Mouse (Mus musculus): ENCODE results near the gene Adcy7. TPM values are rescaled to one million over a fixed set of nuclear protein-coding genes. Genes with fewer than 3 reads are reported as not detected.

Adcy7 gene
- polyA plus RNA-seq, 1 experiment from 2014 or later, result 2.7 TPM

- 1% methylated on average over 31 of the region's 31 CpGs for WGBS
- peaks cover 28% of the 10 kb centered on the region for H3K4me1 ChIP-seq (replicated peaks)
- H3K9ac ChIP-seq, result peak overlapping the region; percentile 97
- no peaks in the 10 kb centered on the region for H3K9me3 ChIP-seq
- H3K4me3 ChIP-seq, result peak overlapping the region; percentile 99
- peak; percentile 47; the same call in 1 of the 2 replicates for ATAC-seq (ENCODE audit: low FRiP score)
- H3K36me3 ChIP-seq, result peaks cover 28% of the 10 kb centered on the region
- H3K27ac ChIP-seq, result peak overlapping the region; percentile 87
- H3K27me3 ChIP-seq, result no peaks in the 10 kb centered on the region
- H3K4me2 ChIP-seq, result peak overlapping the region; percentile 71
Observed at GRCm38 (mm10) chr8:88361044-88361707, 89.0 kb downstream of the Adcy7 start.

- under 1% methylated on average over 87 of the region's 91 CpGs for WGBS
- peak within 1 kb of the TSS; percentile 87 for H3K27ac ChIP-seq
- peaks cover 21% of the 10 kb centered on the region for H3K36me3 ChIP-seq
- H3K9me3 ChIP-seq, result no peaks in the 10 kb centered on the region
- peak; percentile 93 for ATAC-seq (ENCODE audit: low FRiP score)
- peak within 1 kb of the TSS; percentile 97 for H3K9ac ChIP-seq
- peak within 1 kb of the TSS; percentile 71 for H3K4me2 ChIP-seq
- no peaks in the 10 kb centered on the region for H3K27me3 ChIP-seq
- H3K4me3 ChIP-seq, result peak within 1 kb of the TSS; percentile 99
- H3K4me1 ChIP-seq (replicated peaks), result peaks cover 28% of the 10 kb centered on the region
Observed at GRCm38 (mm10) chr8:88361708-88362428, 89.7 kb downstream of the Adcy7 start, which contains the start of gene Brd7. TSS of gene Brd7 (minus strand) at chr8:88362194.

- 42% methylated on average over 11 of the region's 11 CpGs for WGBS
- H3K9me3 ChIP-seq, result no peaks in the 10 kb centered on the region
- H3K4me2 ChIP-seq, result peak overlapping the region; percentile 71
- no peak overlapping the region for H3K9ac ChIP-seq
- peak overlapping the region; percentile 99 for H3K4me3 ChIP-seq
- H3K4me1 ChIP-seq (replicated peaks), result peaks cover 28% of the 10 kb centered on the region
- peaks cover 15% of the 10 kb centered on the region for H3K36me3 ChIP-seq
- ATAC-seq (ENCODE audit: low FRiP score), result no peak
- no peaks in the 10 kb centered on the region for H3K27me3 ChIP-seq
- H3K27ac ChIP-seq, result no peak overlapping the region
Observed at GRCm38 (mm10) chr8:88362446-88363150, 90.4 kb downstream of the Adcy7 start.

GRCm38 (mm10) chr8:88369221-88369620 lies 97.0 kb downstream of the Adcy7 start:
- no peak overlapping the region for H3K27ac ChIP-seq
- 23% methylated on average over 6 of the region's 6 CpGs for WGBS
- H3K9ac ChIP-seq, result no peak overlapping the region
- H3K36me3 ChIP-seq, result no peaks in the 10 kb centered on the region
- peaks cover 8% of the 10 kb centered on the region; the same call in 1 of the 2 replicates for H3K4me1 ChIP-seq (replicated peaks)
- H3K4me3 ChIP-seq, result no peak overlapping the region
- H3K27me3 ChIP-seq, result no peaks in the 10 kb centered on the region
- H3K4me2 ChIP-seq, result no peak overlapping the region
- H3K9me3 ChIP-seq, result no peaks in the 10 kb centered on the region
- ATAC-seq (ENCODE audit: low FRiP score), result peak; percentile 57; the same call in 1 of the 2 replicates

- Histone ChIP-seq H3K4me2 (no peak overlapping the region), H3K4me3 (no peak overlapping the region), H3K36me3 (no peaks in the 10 kb centered on the region), H3K27me3 (no peaks in the 10 kb centered on the region), H3K9ac (no peak overlapping the region), H3K9me3 (no peaks in the 10 kb centered on the region), H3K4me1 (replicated peaks) (peaks cover 8% of the 10 kb centered on the region; the same call in 1 of the 2 replicates), H3K27ac (no peak overlapping the region)
- no peak for ATAC-seq (ENCODE audit: low FRiP score)
- 63% methylated on average over 3 of the region's 3 CpGs for WGBS
Observed at GRCm38 (mm10) chr8:88369805-88370204, 97.6 kb downstream of the Adcy7 start.

- Histone ChIP-seq H3K9me3 (no peaks in the 10 kb centered on the region), H3K27me3 (0 out of 2 replicates have a peak, but pooled peaks cover 4% of the 10 kb centered on the region), H3K36me3 (no peaks in the 10 kb centered on the region), H3K27ac (no peak overlapping the region), H3K9ac (no peak overlapping the region), H3K4me1 (replicated peaks) (peaks cover 22% of the 10 kb centered on the region), H3K4me3 (no peak overlapping the region), H3K4me2 (no peak overlapping the region)
- ATAC-seq (ENCODE audit: low FRiP score), result no peak
- WGBS, result 91% methylated on average over 2 of the region's 2 CpGs
Observed at GRCm38 (mm10) chr8:88371522-88371921, 99.3 kb downstream of the Adcy7 start.

GRCm38 (mm10) chr8:88376836-88377582 lies 104.8 kb downstream of the Adcy7 start:
- no peak overlapping the region; the same call in 1 of the 2 replicates for H3K9ac ChIP-seq
- 38% methylated on average over 19 of the region's 19 CpGs for WGBS
- peak overlapping the region; percentile 62; the same call in 1 of the 2 replicates for H3K27ac ChIP-seq
- no peak overlapping the region for H3K4me3 ChIP-seq
- peak; percentile 81 for ATAC-seq (ENCODE audit: low FRiP score)
- H3K9me3 ChIP-seq, result no peaks in the 10 kb centered on the region
- H3K4me1 ChIP-seq (replicated peaks), result peaks cover 25% of the 10 kb centered on the region
- H3K4me2 ChIP-seq, result no peak overlapping the region
- 0 out of 2 replicates have a peak, but pooled peaks cover 7% of the 10 kb centered on the region for H3K27me3 ChIP-seq
- H3K36me3 ChIP-seq, result no peaks in the 10 kb centered on the region

Other genes with a start within 250 kb of the Adcy7 start
- gene Cnep1r1, start 153.6 kb upstream of the Adcy7 start, polyA plus RNA-seq (2015; fragmentation: Nextera tagmentation; extraction: Ambion mirVana), result 43.5 and 44.4 TPM in 2 replicates
- 37.1 and 39.0 TPM in 2 replicates for gene Heatr3, start 134.5 kb upstream of the Adcy7 start, polyA plus RNA-seq (2015; fragmentation: Nextera tagmentation; extraction: Ambion mirVana)
- 9.5 and 9.9 TPM in 2 replicates for gene Tent4b, start 73.2 kb upstream of the Adcy7 start, polyA plus RNA-seq (2015; fragmentation: Nextera tagmentation; extraction: Ambion mirVana)
- 69.3 and 71.7 TPM in 2 replicates for gene Brd7, start 89.8 kb downstream of the Adcy7 start, polyA plus RNA-seq (2015; fragmentation: Nextera tagmentation; extraction: Ambion mirVana)
- 53.8 and 76.0 TPM in 2 replicates for gene Nkd1, start 249.0 kb downstream of the Adcy7 start, polyA plus RNA-seq (2015; fragmentation: Nextera tagmentation; extraction: Ambion mirVana)